Comparison of ENCODE assay signal across 8 mouse cellular contexts in genomic region chr11:53243199-53243598, GRCm38 (mm10). TPM values are rescaled to one million over a fixed set of nuclear protein-coding genes. Genes with fewer than 3 reads are reported as not detected.
DNase-seq lines count a peak whose midpoint lies in the region; ATAC-seq lines count a peak whose summit lies in the region.

No protein-coding gene starts in this region.

- no peak for ATAC-seq in CD4-positive, CD25-positive, alpha-beta regulatory T cell, adult 4 months

- peak; percentile 35 for DNase-seq in CD4-positive, CD25-positive, alpha-beta regulatory T cell, adult 2 months (ENCODE audit: low read depth, low spot score)
- DNase-seq in kidney, adult 9 months, result peak; percentile 26
- DNase-seq in kidney, postnatal 14 days, result no peak
- peak; percentile 54 for DNase-seq in WW6 (ENCODE audit: low read depth, low spot score)
- peak; percentile 33 for DNase-seq in gastrocnemius, postnatal 10 days
- peak; percentile 48 for DNase-seq in retina, postnatal 1 day
- DNase-seq in spleen, postnatal 36 days (ENCODE audit: low spot score in 2 of 2), result no peak

RNA-seq across cellular contexts. Expression of gene Hspa4, which starts 57.1 kb away (rescaled TPM):
- polyA plus RNA-seq in CD4-positive, CD25-positive, alpha-beta regulatory T cell, adult 4 months (2017; shearing (Covaris generic)), result 10 to 100 TPM; 21.1 to 37.6 TPM
- 100 to 1,000 TPM; 115 to 122 TPM for total RNA-seq in gastrocnemius, postnatal 10 days (2021)

Comparison
In these comparisons a context has a peak if more than half of its experiments do, and no peak if none do; other contexts are left out.
1. DNase-seq: peak in CD4-positive, CD25-positive, alpha-beta regulatory T cell, adult 2 months (single experiment), kidney, adult 9 months (single experiment), WW6 (single experiment), gastrocnemius, postnatal 10 days (single experiment) and retina, postnatal 1 day (single experiment); none in kidney, postnatal 14 days (single experiment) and spleen, postnatal 36 days (0 of 2).